24 mouse cellular contexts compared by ENCODE assay signal in genomic region chr8:72356593-72356992, GRCm38 (mm10).
"Had no signal": no experiment of that assay in that cellular context is flagged by ENCODE, and none has a peak within 500 bp of the region (broad histone marks: within the 10 kb centered on the region; RNA-seq: fewer than 3 reads in every experiment).

No protein-coding gene starts in this region.

- H3K27me3 ChIP-seq: heart, embryonic 12.5 days; hindbrain, embryonic 12.5 days; kidney, embryonic 15.5 days; limb, embryonic 13.5 days; limb, embryonic 15.5 days had no signal

- ATAC-seq: hindbrain, embryonic 16.5 days; intestine, embryonic 16.5 days had no signal

- H3K27ac ChIP-seq: gastrocnemius, adult 2 months; hindbrain, embryonic 10.5 days; hindbrain, embryonic 12.5 days; hindbrain, embryonic 14.5 days; kidney, embryonic 15.5 days; kidney, postnatal 0 days; limb, embryonic 13.5 days; limb, embryonic 15.5 days had no signal

- DNase-seq: gastrocnemius, adult 2 months; gastrocnemius, postnatal 10 days; gastrocnemius, postnatal 25 days; heart, adult 18-20 months; heart, postnatal 10 days; heart, postnatal 4 days; kidney, adult 11 months; kidney, adult 2 months; kidney, adult 9 months; kidney, postnatal 14 days; kidney, postnatal 36 days; layer of hippocampus, adult 9-11 months; layer of hippocampus, postnatal 36 days; left cerebral cortex, postnatal 4 days had no signal

- H3K4me1 ChIP-seq: hindbrain, embryonic 10.5 days; hindbrain, embryonic 12.5 days; limb, embryonic 13.5 days had no signal

- H3K4me3 ChIP-seq: gastrocnemius, adult 2 months; heart, embryonic 12.5 days; hindbrain, embryonic 10.5 days; hindbrain, embryonic 12.5 days; kidney, embryonic 15.5 days; limb, embryonic 13.5 days; limb, embryonic 15.5 days had no signal

- H3K4me2 ChIP-seq: heart, embryonic 12.5 days; hindbrain, embryonic 12.5 days; hindbrain, embryonic 14.5 days; kidney, embryonic 15.5 days; limb, embryonic 13.5 days; limb, embryonic 15.5 days had no signal

- H3K9ac ChIP-seq: heart, embryonic 12.5 days; hindbrain, embryonic 12.5 days; hindbrain, embryonic 14.5 days; kidney, embryonic 15.5 days; limb, embryonic 13.5 days; limb, embryonic 15.5 days had no signal

- H3K9me3 ChIP-seq: heart, embryonic 12.5 days; hindbrain, embryonic 10.5 days; hindbrain, embryonic 12.5 days; kidney, embryonic 15.5 days; limb, embryonic 13.5 days; limb, embryonic 15.5 days had no signal
